Mouse (Mus musculus) neural tube, embryonic 10.5 days (tissue): Measurements from ENCODE around the gene Tango2.

Experiments
- DNase-seq: peaks from one replicate; pipeline ENCODE4 v3.0.0-alpha.2; 2017; ENCODE audit warnings: low spot score; ENCODE audit errors: extremely low spot score

The Tango2 gene

GRCm38 (mm10) chr16:18347931-18348600 lies at the start of gene Tango2, which contains the start of gene Arvcf:
Gene Tango2, minus strand, starts transcription at chr16:18348103.
Gene Arvcf, plus strand, starts transcription at chr16:18348182.
- peak; percentile 92 for DNase-seq

- DNase-seq = no peak
Observed at GRCm38 (mm10) chr16:18396791-18397621, 49.1 kb upstream of the Tango2 start.

GRCm38 (mm10) chr16:18396201-18396600 lies 48.3 kb upstream of the Tango2 start:
- DNase-seq = no peak

DNA sequence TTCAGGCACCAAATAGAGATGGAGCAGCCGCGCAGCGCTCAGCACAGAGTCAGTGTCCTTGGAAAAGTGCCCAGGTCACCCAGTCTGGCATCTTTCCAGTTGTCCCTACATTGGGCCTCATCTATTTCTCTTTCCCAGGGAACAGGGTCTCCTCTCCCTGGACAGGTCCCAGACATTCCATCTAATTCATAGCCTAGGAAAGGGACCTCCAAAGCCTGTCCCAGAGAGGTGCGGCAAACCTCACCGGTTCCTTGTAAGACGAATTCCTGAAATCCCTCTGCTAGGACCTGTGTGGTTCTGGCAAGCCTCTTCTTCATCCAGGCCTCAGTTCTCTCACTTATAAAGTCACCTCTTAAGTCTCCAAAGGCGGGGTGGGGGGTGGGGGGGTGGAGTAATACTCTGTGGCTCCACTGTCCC lies 47.7 kb upstream of the Tango2 start:
- no peak for DNase-seq

DNA sequence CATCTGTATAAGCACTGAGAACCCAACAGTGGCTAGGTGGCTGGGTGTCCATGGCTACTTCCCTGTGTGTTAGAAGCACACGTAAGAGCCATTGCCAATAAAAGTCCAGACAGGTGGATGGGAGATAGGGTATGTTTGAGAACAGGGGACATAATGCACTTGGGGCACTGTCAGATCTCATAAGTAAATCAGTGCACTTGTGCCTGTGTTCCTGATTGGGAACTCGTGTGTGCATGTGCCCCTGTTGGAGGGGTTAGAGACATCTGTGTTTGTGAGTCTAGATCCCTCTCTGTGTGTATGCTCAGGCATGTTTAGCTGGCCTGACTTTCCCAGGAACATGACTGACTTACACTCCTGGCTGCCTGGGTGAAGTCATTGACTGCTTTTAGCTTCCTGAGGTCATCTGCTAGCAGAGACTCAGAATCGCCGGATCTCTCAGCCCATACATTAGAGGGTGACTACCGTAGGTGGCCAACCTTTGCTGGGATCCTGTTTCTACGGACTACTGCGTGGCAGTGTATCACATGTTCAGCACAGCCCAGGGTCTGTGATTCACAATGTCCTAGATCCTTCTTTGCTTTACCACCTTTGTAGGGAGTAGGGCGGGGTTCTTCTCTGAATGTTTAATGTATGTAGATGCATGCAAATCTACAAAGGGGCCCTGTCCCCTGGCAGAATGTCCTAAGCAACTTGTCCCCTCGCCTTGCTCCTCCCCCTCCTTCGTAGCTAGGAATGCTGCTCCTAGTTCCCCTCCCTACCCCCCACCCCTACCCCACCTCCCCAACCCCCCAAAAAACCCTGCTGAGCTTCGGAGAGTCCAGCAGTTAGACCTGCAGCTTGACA lies 47.1 kb upstream of the Tango2 start:
- DNase-seq = no peak

GRCm38 (mm10) chr16:18394056-18394455 lies 46.2 kb upstream of the Tango2 start:
- no peak for DNase-seq

- no peak for DNase-seq
Observed at GRCm38 (mm10) chr16:18393595-18393994, 45.7 kb upstream of the Tango2 start.

DNA sequence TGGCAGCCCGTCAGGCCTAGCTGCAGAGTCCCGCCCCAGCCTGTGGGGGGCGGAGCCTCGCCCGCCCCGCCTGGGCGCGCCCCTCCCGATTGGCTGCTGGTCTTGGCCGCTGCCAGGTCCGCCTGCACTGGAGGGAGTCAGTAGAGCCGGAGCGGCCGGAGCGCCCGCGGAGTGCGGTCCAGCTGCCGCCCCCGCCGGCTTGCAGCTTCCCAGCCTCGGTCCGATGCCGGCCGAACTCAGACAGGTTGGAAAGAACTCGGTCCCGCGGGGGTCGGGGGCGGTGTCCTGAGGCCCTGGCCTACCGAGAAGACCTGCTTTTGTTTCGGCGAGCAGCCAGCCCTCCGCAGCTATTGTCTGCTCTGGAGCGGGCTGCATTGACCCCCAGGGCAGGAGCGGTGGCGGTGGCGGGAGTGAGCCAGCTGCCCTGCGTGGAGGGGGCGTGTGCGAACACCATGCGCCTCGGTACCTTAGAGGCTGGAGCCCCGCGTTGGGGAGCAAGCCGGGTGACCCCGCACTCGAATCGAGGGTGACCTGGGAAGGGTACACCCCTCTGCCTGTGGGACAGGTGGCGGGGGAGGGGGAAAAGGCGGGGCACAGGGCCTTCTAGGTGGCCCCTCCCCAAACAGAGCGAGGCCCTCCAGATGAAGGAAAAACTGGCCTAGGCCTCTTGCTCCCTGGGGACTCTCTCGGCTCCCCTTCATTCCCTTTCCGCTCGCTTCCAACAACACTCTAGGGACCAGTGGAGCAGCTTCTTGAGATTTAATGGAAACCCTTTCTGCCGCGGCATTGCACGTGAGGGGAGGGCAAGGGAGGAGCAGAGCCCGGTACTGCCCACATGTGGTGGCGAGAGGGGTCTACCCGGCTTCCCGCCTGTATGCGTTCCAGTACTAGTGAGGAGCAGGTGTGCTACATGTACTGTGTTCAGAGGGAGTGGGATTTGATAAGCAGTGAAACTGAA lies 44.8 kb upstream of the Tango2 start:
- DNase-seq = peak; percentile 88

- DNase-seq = no peak
Observed at GRCm38 (mm10) chr16:18391728-18392127, 43.8 kb upstream of the Tango2 start.

- no peak for DNase-seq
Observed at GRCm38 (mm10) chr16:18391127-18391526, 43.2 kb upstream of the Tango2 start.

DNA sequence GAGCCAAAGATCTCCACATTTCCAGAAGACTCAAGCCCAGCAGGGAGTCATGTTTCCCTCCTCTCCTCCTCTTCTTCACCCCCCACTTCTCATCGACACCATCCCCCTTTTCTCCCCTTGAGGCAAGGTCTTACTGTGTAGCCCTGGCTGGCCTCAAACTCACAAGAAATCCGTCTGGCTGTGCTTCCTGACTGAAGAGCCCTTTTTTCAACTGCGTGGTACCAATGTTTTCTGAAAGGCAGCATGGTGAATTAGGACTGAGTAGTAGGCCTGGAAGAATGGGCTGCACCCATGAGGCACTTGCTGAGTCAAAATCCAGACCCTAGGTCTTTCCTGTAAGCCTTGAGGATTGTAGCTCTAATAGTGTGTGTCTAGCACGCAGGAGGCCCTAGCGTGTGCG lies 42.5 kb upstream of the Tango2 start:
- no peak for DNase-seq

- no peak for DNase-seq
Observed at GRCm38 (mm10) chr16:18388583-18389435, 40.9 kb upstream of the Tango2 start.

DNA sequence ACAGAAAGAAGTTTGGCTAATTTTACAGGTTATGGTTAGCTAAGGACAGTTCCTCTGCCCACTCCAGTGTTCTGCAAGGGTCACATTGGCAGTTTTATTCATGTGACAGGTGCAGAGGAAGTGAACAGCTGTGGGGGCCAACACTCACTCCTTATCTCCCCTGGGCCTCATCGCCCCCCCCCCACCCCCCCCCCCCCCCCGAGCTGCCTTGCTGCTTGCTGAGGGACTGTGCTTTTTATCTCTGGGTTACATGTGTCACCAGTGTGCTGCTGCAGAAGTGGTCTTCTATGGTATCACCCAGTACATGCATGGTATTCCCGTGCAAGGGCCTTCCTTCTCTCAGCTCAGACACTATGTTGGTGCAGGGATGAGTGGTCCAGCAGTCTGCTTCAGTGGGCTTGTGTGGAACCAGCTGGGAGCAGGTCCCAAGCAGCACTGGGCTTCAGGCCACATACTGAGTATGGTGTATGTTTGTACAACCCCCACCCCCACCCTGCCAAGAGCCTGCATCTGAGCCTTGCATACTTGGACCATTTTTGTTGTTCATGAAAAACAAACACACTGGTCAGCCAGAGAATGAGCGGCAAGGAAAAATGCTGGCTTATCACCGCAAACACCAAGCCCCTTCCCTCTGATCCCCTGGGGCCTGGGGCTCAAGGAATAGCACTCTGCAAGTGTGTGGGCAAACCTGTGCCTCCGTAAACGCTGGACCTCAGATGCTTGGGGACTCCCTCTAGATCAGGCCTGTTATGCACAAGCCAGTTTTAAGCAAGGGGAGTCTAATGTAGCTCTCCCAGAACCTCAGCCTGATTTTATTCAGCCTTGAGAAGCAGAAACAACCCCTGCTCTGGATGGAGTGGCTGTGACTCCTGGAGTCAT lies 40.0 kb upstream of the Tango2 start:
- no peak for DNase-seq

DNA sequence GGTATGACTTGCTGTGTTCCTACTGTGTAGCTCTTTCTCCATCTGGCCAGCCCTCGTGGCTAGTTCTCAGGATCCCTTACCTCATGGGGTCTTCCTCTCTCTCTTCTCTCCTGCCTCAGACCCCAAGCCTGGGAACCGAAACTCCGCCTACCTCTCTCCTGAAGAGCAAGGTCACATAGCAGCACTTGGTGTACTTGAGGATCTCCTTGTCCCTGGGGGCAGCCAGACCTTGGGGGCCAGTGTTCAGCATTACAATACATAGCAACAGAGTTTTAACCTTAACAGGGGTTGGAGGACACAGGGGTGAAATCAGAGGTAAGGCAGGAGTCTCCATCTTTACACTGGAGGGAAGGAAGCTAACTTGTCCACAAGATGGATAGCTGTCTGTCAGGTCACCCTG lies 39.1 kb upstream of the Tango2 start:
- DNase-seq = no peak

DNA sequence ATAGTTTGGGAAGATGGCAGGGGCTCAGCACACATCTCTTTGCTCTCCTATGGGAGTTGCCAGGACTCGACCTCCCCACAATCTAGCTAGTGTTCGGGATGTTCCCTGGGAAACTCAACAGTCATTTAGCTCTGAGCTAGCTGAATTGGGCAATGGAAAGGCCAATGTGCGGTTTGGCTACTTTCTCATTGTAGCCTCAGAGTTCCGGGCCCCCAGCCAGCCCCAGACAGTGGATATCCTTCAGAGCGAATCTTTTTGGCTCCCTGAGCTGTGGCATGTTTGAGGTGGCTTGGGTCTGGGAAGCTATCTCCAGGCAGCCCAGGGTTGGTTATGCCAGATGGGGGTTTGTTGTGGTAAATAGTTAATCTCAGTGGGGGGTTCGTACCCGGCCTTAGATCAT lies 38.5 kb upstream of the Tango2 start:
- no peak for DNase-seq

- no peak for DNase-seq
Observed at GRCm38 (mm10) chr16:18385411-18385810, 37.5 kb upstream of the Tango2 start.

GRCm38 (mm10) chr16:18384659-18385058 lies 36.8 kb upstream of the Tango2 start:
- no peak for DNase-seq

DNA sequence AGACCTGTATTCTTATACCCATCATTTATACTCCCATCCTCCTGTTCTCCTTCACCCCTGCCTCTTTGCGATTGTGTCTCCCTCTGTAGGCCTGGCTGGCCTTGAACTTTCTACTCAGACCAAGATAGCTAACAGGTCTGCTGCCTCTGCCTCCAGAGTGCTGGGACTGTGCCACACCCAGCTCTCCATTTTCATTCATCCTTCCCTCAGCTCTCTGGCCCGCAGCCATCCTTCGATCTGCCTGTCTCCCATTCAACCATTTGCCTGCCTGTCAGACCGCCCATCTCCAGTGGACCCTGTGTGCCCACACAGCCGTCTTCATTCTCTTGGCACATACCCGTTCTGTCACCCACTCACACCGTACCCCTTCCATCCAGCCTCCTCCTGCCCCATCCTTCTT lies 36.3 kb upstream of the Tango2 start:
- DNase-seq = no peak

DNA sequence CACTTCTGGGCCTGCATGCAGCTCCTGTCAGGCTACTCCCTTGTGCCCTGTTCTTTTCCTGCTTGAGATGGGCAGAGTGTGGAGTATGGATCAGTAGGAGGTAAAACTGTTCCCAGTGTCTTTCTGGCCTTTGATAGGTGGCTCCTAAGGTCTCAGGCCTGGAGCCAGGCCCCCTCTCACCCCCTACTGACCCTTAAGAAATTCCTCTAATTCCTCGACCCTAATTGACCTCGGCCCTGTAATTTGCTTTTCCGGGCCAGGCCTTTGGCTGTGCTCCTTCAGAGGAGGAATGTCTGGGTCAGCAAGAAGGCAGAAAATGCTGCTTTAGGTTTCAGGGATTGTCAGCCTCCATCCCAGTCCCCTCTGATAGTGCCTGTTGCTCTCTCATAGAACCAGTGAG lies 35.9 kb upstream of the Tango2 start:
- DNase-seq = no peak
